Mouse (Mus musculus): Measurements from ENCODE around the gene Olfr617.

GRCm38 (mm10) chr7:103589803-103590202, 16.9 kb downstream of the Olfr617 start, which contains the start of gene Olfr618:
- TF ChIP-seq CTCF (IDR thresholded peaks at IDR 0.05; ENCODE audit: borderline replicate concordance, extremely low read depth, insufficient read depth, insufficient read length) (no peak), POLR2A (IDR thresholded peaks at IDR 0.05; ENCODE audit: borderline replicate concordance, extremely low read depth, insufficient read depth, insufficient read length, poor library complexity, severe bottlenecking) (no peak)

Data from brain, embryonic 14.5 days (tissue).